Mouse (Mus musculus) lung, adult 2 months (tissue): ENCODE results near the gene Tnnt3. TPM values are rescaled to one million over a fixed set of nuclear protein-coding genes. Genes with fewer than 3 reads are reported as not detected.

Source experiments
- DNase-seq: peaks from one replicate; pipeline ENCODE4 v3.0.0; 2022
- H3K4me1 ChIP-seq: fragments of 200-500 bp; 2 replicates; pipeline ENCODE4 v1.6.1; 2011; ENCODE audit warnings: low read length; ENCODE audit not compliant: control insufficient read depth, insufficient read depth
- H3K4me3 ChIP-seq: fragments of 200-500 bp; replicated peaks from 2 replicates; pipeline ENCODE3; 2011; ENCODE audit warnings: low read depth, mild to moderate bottlenecking, control low read depth, low read length; ENCODE audit errors: extremely low read depth
- CTCF ChIP-seq: fragments of 200-500 bp; IDR thresholded peaks from 2 replicates; pipeline ENCODE4 v1.5.1; 2011; ENCODE audit warnings: mild to moderate bottlenecking, low read length, control low read depth; ENCODE audit not compliant: insufficient read depth
- POLR2A ChIP-seq: fragments of 200-500 bp; IDR thresholded peaks from 2 replicates; pipeline ENCODE4 v1.6.1; 2011; ENCODE audit warnings: low read depth, mild to moderate bottlenecking, control low read depth, low read length, borderline replicate concordance; ENCODE audit errors: extremely low read depth
- WGBS: fragments of 180-500 bp; shearing (Covaris S2); methylation state at CpG from one replicate; pipeline ENCODE4 v1.1.7; 2018; 5-methylcytosine and 5-hydroxymethylcytosine counted together
- polyA plus RNA-seq: library from polyadenylated mRNA; depleted of rRNA; stranded (reverse); fragments of >200 nt; gene quantifications from 2 replicates; pipeline ENCODE4 v1.2.3, GENCODE M21; 2012

Gene Tnnt3
- polyA plus RNA-seq, 1 experiment, result 64.7 TPM

GRCm38 (mm10) chr7:142481568-142482255 lies 16.9 kb upstream of the Tnnt3 start:
- no peak for DNase-seq

GRCm38 (mm10) chr7:142482256-142482609 lies 16.4 kb upstream of the Tnnt3 start:
- DNase-seq, result no peak
- no peak overlapping the region for H3K4me3 ChIP-seq
- TF ChIP-seq POLR2A (no peak), CTCF (no peak)
- H3K4me1 ChIP-seq, result no peaks in the 10 kb centered on the region
- WGBS, result 28% methylated on average over 6 of the region's 6 CpGs

More at GRCm38 (mm10) chr7:142481568-142482255, 16.9 kb upstream of the Tnnt3 start:
- Histone ChIP-seq H3K4me3 (no peak overlapping the region), H3K4me1 (no peaks in the 10 kb centered on the region)
- TF ChIP-seq CTCF, result no peak
- TF ChIP-seq POLR2A, result no peak
- 16% methylated on average over 22 of the region's 22 CpGs for WGBS

GRCm38 (mm10) chr7:142483136-142483535 lies 15.5 kb upstream of the Tnnt3 start:
- 70% methylated on average over 11 of the region's 11 CpGs for WGBS
- DNase-seq, result no peak
- H3K4me1 ChIP-seq, result no peaks in the 10 kb centered on the region

GRCm38 (mm10) chr7:142484780-142485179 lies 13.9 kb upstream of the Tnnt3 start:
- 52% methylated on average over 12 of the region's 12 CpGs for WGBS
- TF ChIP-seq POLR2A (no peak), CTCF (no peak)
- Histone ChIP-seq H3K4me3 (no peak overlapping the region), H3K4me1 (no peaks in the 10 kb centered on the region)
- DNase-seq, result no peak

More at GRCm38 (mm10) chr7:142483136-142483535, 15.5 kb upstream of the Tnnt3 start:
- no peak for TF ChIP-seq CTCF
- TF ChIP-seq POLR2A, result no peak
- no peak overlapping the region for H3K4me3 ChIP-seq

GRCm38 (mm10) chr7:142486751-142487162 lies 11.9 kb upstream of the Tnnt3 start:
- TF ChIP-seq CTCF, result no peak
- H3K4me1 ChIP-seq, result no peaks in the 10 kb centered on the region
- WGBS, result 81% methylated on average over 8 of the region's 8 CpGs
- no peak overlapping the region for H3K4me3 ChIP-seq
- no peak for DNase-seq

GRCm38 (mm10) chr7:142487341-142487859 lies 11.2 kb upstream of the Tnnt3 start:
- Histone ChIP-seq H3K4me3 (no peak overlapping the region), H3K4me1 (no peaks in the 10 kb centered on the region)
- DNase-seq, result no peak
- TF ChIP-seq POLR2A (no peak), CTCF (peak; percentile 27; the same call in 1 of the 2 replicates)
- 36% methylated on average over 9 of the region's 9 CpGs for WGBS

- WGBS, result 92% methylated on average over 3 of the region's 3 CpGs
- Histone ChIP-seq H3K4me1 (no peaks in the 10 kb centered on the region), H3K4me3 (no peak overlapping the region)
- TF ChIP-seq POLR2A, result no peak
- no peak for TF ChIP-seq CTCF
- no peak for DNase-seq
Measured at GRCm38 (mm10) chr7:142488053-142488452, 10.6 kb upstream of the Tnnt3 start.

GRCm38 (mm10) chr7:142493535-142493934 lies 5.1 kb upstream of the Tnnt3 start:
- TF ChIP-seq CTCF, result no peak
- no peak for TF ChIP-seq POLR2A
- Histone ChIP-seq H3K4me1 (no peaks in the 10 kb centered on the region), H3K4me3 (no peak overlapping the region)
- 82% methylated on average over 8 of the region's 8 CpGs for WGBS
- DNase-seq, result no peak

- no peak overlapping the region for H3K4me3 ChIP-seq
- H3K4me1 ChIP-seq, result no peaks in the 10 kb centered on the region
- no peak for TF ChIP-seq CTCF
- TF ChIP-seq POLR2A, result no peak
- WGBS, result 74% methylated on average over 3 of the region's 3 CpGs
- no peak for DNase-seq
Measured at GRCm38 (mm10) chr7:142496158-142496557, 2.5 kb upstream of the Tnnt3 start.

GRCm38 (mm10) chr7:142496800-142497199 lies 1.8 kb upstream of the Tnnt3 start:
- WGBS, result 92% methylated on average over 5 of the region's 5 CpGs
- H3K4me3 ChIP-seq, result no peak overlapping the region
- TF ChIP-seq CTCF (0 out of 2 replicates have a peak, but pooled peaks have one; percentile 26), POLR2A (no peak)
- H3K4me1 ChIP-seq, result no peaks in the 10 kb centered on the region
- no peak for DNase-seq
